Mouse (Mus musculus) bone marrow, adult 2 months (tissue): ENCODE results near the gene Slc1a5.

ENCODE experiments used
- CTCF ChIP-seq: fragments of 200-500 bp; IDR thresholded peaks from 2 replicates; pipeline ENCODE4 v1.5.1; 2011; ENCODE audit warnings: low read length, control low read depth; ENCODE audit not compliant: control insufficient read depth, insufficient read depth
- POLR2A ChIP-seq: fragments of 200-500 bp; IDR thresholded peaks from 2 replicates; pipeline ENCODE4 v1.6.1; 2011; ENCODE audit warnings: low read depth, mild to moderate bottlenecking, control low read depth, low read length, borderline replicate concordance; ENCODE audit not compliant: control insufficient read depth

DNA sequence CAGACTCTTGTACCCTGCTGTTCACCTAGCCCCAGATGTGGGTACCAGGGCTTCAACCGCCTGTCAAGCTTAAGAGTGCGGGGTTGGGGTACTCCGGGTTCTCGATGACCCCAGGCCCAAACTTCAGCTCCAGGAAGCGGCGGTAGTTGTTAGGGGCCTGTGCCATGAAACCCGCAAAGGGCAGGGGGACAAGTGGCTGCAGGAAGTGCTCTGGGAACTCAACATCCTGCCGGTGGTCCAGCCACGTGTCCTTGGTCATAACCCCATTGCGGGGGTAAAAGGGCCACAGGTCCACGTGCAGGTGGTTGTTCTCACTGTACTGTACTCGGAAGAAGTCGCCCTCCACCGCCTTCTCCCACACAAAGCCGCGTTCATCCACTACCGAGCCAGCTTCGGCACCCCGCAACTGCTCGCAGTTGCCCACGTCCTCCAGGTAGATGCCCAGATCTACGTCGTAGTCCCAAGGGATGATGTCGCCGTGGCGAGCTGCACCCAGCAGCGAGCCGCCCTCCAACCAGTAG is 29.3 kb downstream of the Slc1a5 start:
- no peak for TF ChIP-seq CTCF
- TF ChIP-seq POLR2A, result no peak
